ENCODE assay signal across 8 mouse cellular contexts in the genomic region with DNA sequence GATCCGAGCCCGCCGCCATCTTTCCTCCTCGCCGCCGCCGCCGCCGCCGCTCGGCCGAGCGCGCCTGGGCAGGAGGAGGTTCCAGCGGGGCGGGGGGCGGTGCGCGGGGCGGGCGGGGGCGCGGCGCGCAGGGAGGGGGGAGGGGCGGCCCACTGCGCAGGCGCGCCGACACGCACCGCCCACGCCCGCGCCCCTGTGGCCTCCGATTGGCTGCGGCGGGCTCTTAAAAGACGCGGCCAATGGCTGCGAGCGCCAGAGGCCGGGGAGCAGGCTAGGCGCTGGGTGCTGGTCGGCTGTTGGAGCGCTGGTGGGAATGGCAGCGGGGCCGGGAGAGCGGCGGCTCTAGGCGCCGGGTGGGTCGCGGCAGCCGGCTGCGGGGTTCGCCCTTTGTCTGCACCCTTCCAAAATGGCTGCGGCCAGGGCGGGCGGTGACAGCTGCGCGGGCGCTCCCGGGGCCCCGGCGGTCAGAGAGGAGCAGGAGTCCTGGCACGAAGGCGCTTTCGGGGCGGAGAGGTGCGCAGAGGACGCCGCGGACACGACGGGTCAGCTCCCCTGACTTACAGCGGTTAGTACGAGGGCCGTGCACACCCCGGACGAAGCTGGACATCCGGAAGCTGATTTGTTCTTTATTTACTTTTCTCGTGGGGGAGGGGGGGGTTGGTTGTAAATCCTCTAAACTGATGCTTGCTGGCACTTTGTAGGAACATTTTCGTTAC. TPM values are rescaled to one million over a fixed set of nuclear protein-coding genes. Genes with fewer than 3 reads are reported as not detected.
A peak's percentile ranks its signal among the peaks of the same experiment; 100 is the strongest.
DNase-seq lines count a peak whose midpoint lies in the region; ATAC-seq and TF ChIP-seq lines count a peak whose summit lies in the region.

Gene Taf4 (minus strand): TSS at position 19 of the 716 bp plus-strand sequence.

- peak; percentile 83 for DNase-seq in MEL (ENCODE audit: low read depth, low spot score)
- DNase-seq in cerebellum, adult 2 months, result peak; percentile 90 to 97
- peak; percentile 79 for DNase-seq in forelimb bud, embryonic 11.5 days (ENCODE audit: low read depth, low spot score)
- DNase-seq in layer of hippocampus, adult 9-11 months, result peak; percentile 87
- peak; percentile 80 for DNase-seq in ovary, adult 18-20 months (ENCODE audit: low spot score)
- peak; percentile 90 for DNase-seq in thymus, postnatal 0 days (ENCODE audit: low spot score)

- peaks cover 0 to 15% of the 10 kb centered on the region in 2 experiments; a peak in 2 of 4 replicates for H3K36me3 ChIP-seq in MEL (ENCODE audit: control insufficient read depth in 1 of 2, insufficient read depth in 2 of 2, low read length in 2 of 2)
- H3K36me3 ChIP-seq in lung, embryonic 16.5 days (ENCODE audit: control insufficient read depth, insufficient read depth, low read length), result no peaks in the 10 kb centered on the region

- H3K9me3 ChIP-seq in MEL (replicated peaks; ENCODE audit: insufficient read depth, low read length), result no peaks in the 10 kb centered on the region
- no peaks in the 10 kb centered on the region; the same call in 1 of the 2 replicates for H3K9me3 ChIP-seq in lung, embryonic 16.5 days (ENCODE audit: control insufficient read depth, low read length)

- peak within 1 kb of the TSS; percentile 98 for H3K4me2 ChIP-seq in lung, embryonic 16.5 days (ENCODE audit: low read depth, low read length)

- H3K4me1 ChIP-seq in MEL (ENCODE audit: control insufficient read depth in 1 of 2, insufficient read depth in 2 of 2, low read length in 2 of 2), result peaks cover 0 to 24% of the 10 kb centered on the region in 2 experiments; a peak in 3 of 4 replicates
- H3K4me1 ChIP-seq in cerebellum, adult 2 months (ENCODE audit: control insufficient read depth, insufficient read depth, low read length), result peaks cover 40% of the 10 kb centered on the region
- H3K4me1 ChIP-seq in lung, embryonic 16.5 days (replicated peaks; ENCODE audit: control insufficient read depth, insufficient read depth, low read length), result peaks cover 33% of the 10 kb centered on the region

- H3K79me2 ChIP-seq in MEL (ENCODE audit: control insufficient read depth, insufficient read depth, low read length, poor library complexity), result peaks cover 46% of the 10 kb centered on the region

- no peaks in the 10 kb centered on the region for H3K27me3 ChIP-seq in MEL (ENCODE audit: control insufficient read depth in 1 of 2, insufficient read depth in 2 of 2, low read length in 2 of 2)
- H3K27me3 ChIP-seq in cerebellum, adult 2 months (ENCODE audit: control insufficient read depth, insufficient read depth, low read length), result no peaks in the 10 kb centered on the region
- H3K27me3 ChIP-seq in lung, embryonic 16.5 days (ENCODE audit: control insufficient read depth, insufficient read depth, low read depth, low read length), result no peaks in the 10 kb centered on the region

- TF ChIP-seq RAD21 in MEL (IDR thresholded peaks at IDR 0.05; ENCODE audit: low read depth, low read length), result no peak

- TF ChIP-seq EP300 in MEL (IDR thresholded peaks at IDR 0.05; ENCODE audit: low read depth in 1 of 2, low read length in 2 of 2), result no peak

- peak within 1 kb of the TSS; percentile 77 to 94 for H3K4me3 ChIP-seq in MEL (ENCODE audit: control insufficient read depth in 1 of 2, insufficient read depth in 1 of 2, low read depth in 2 of 2, low read length in 2 of 2)
- H3K4me3 ChIP-seq in cerebellum, adult 2 months (replicated peaks; ENCODE audit: insufficient read depth, low read depth, low read length), result peak within 1 kb of the TSS; percentile 84
- H3K4me3 ChIP-seq in lung, embryonic 16.5 days (ENCODE audit: low read length), result peak within 1 kb of the TSS; percentile 86

- peak; percentile 98 to 100 for TF ChIP-seq POLR2A in MEL (IDR thresholded peaks at IDR 0.05; ENCODE audit: control insufficient read depth in 1 of 2, insufficient read depth in 1 of 2, low read depth in 1 of 2, low read length in 2 of 2, poor library complexity in 1 of 2)
- peak; percentile 99 for TF ChIP-seq POLR2A in cerebellum, adult 2 months (IDR thresholded peaks at IDR 0.05; ENCODE audit: borderline replicate concordance, insufficient read depth, low read length)

- 0 out of 6 replicates have a peak, but pooled peaks of 1 of the 3 experiments have one; percentile 0 for TF ChIP-seq CTCF in MEL (IDR thresholded peaks at IDR 0.05 in 2 of 3, conservative IDR thresholded peaks at IDR 0.05 in 1 of 3; ENCODE audit: control insufficient read depth in 1 of 3, insufficient read depth in 1 of 3, low read depth in 2 of 3, low read length in 3 of 3, poor library complexity in 1 of 3, severe bottlenecking in 1 of 3)
- TF ChIP-seq CTCF in cerebellum, adult 2 months (IDR thresholded peaks at IDR 0.05; ENCODE audit: borderline replicate concordance, insufficient read depth, low read depth, low read length), result no peak

- peak; percentile 54 to 75 for ATAC-seq in hematopoietic stem cell, adult 5-6 weeks (replicated peaks in 1 of 2; ENCODE audit: insufficient read depth in 1 of 2, low FRiP score in 2 of 2, low TSS enrichment in 1 of 2, low read depth in 1 of 2, poor library complexity in 2 of 2, severe bottlenecking in 2 of 2)
- peak; percentile 94 for ATAC-seq in lung, embryonic 16.5 days (ENCODE audit: low read depth)

- H3K27ac ChIP-seq in MEL (ENCODE audit: control insufficient read depth, low read depth, low read length), result peak within 1 kb of the TSS; percentile 67
- H3K27ac ChIP-seq in cerebellum, adult 2 months (ENCODE audit: insufficient read depth, low read length), result peak within 1 kb of the TSS; percentile 97
- peak within 1 kb of the TSS; percentile 93 for H3K27ac ChIP-seq in lung, embryonic 16.5 days (ENCODE audit: low read length)

- under 1% methylated on average over 61 of the region's 84 CpGs for WGBS in cerebellum, adult 2 months
- under 1% methylated on average over 53 of the region's 84 CpGs for WGBS in lung, embryonic 16.5 days

- peak within 1 kb of the TSS; percentile 98 for H3K9ac ChIP-seq in MEL (ENCODE audit: control insufficient read depth, low read depth, low read length, poor library complexity, severe bottlenecking)
- H3K9ac ChIP-seq in lung, embryonic 16.5 days (ENCODE audit: low read length), result peak within 1 kb of the TSS; percentile 97

TF ChIP-seq in MEL, 35 proteins besides CTCF, POLR2A, EP300 and RAD21 (continues in another document):
- TF ChIP-seq MYC (IDR thresholded peaks at IDR 0.05; ENCODE audit: low read depth, low read length), result no peak
- TF ChIP-seq NRF1 (IDR thresholded peaks at IDR 0.05; ENCODE audit: insufficient read depth, low read depth, low read length, poor library complexity, severe bottlenecking), result peak; percentile 78
- peak; percentile 80 for TF ChIP-seq SIN3A (IDR thresholded peaks at IDR 0.05; ENCODE audit: low read length)
- TF ChIP-seq SMC3 (IDR thresholded peaks at IDR 0.05; ENCODE audit: low read depth, low read length), result no peak
- no peak for TF ChIP-seq RCOR1 (IDR thresholded peaks at IDR 0.05; ENCODE audit: low read depth, low read length)
- peak; percentile 99 for TF ChIP-seq ZMIZ1 (IDR thresholded peaks at IDR 0.05; ENCODE audit: low read depth, low read length)
- no peak for TF ChIP-seq JUND (IDR thresholded peaks at IDR 0.05; ENCODE audit: low read depth, low read length)
- peak; percentile 84 for TF ChIP-seq TCF12 (IDR thresholded peaks at IDR 0.05; ENCODE audit: low read depth, low read length)
- peak; percentile 94 for TF ChIP-seq NELFE (IDR thresholded peaks at IDR 0.05; ENCODE audit: low read depth, low read length)
- TF ChIP-seq TBP (IDR thresholded peaks at IDR 0.05; ENCODE audit: low read depth, low read length), result peak; percentile 95
- no peak for TF ChIP-seq TAL1 (IDR thresholded peaks at IDR 0.05; ENCODE audit: low read length)
- TF ChIP-seq MEF2A (IDR thresholded peaks at IDR 0.05; ENCODE audit: extremely low read depth, insufficient replicate concordance, low read depth, low read length, poor library complexity, severe bottlenecking), result no peak
- no peak for TF ChIP-seq POLR2AphosphoS5 (IDR thresholded peaks at IDR 0.05; ENCODE audit: borderline replicate concordance, low read depth, low read length)
- TF ChIP-seq USF1 (IDR thresholded peaks at IDR 0.05; ENCODE audit: low read depth, low read length), result 0 out of 2 replicates have a peak, but pooled peaks have one; percentile 21
- TF ChIP-seq CHD1 (IDR thresholded peaks at IDR 0.05; ENCODE audit: low read depth, low read length), result peak; percentile 75; the same call in 1 of the 2 replicates
- TF ChIP-seq ZNF384 (IDR thresholded peaks at IDR 0.05; ENCODE audit: low read depth, low read length), result no peak
- 0 out of 2 replicates have a peak, but pooled peaks have one; percentile 27 for TF ChIP-seq MAZ (IDR thresholded peaks at IDR 0.05; ENCODE audit: low read depth, low read length)
- TF ChIP-seq UBTF (IDR thresholded peaks at IDR 0.05; ENCODE audit: borderline replicate concordance, insufficient read depth, low read depth, low read length), result no peak
- TF ChIP-seq E2F4 (IDR thresholded peaks at IDR 0.05; ENCODE audit: borderline replicate concordance, low read depth, low read length), result no peak
- TF ChIP-seq MAX (IDR thresholded peaks at IDR 0.05; ENCODE audit: low read length), result no peak
- no peak for TF ChIP-seq CHD2 (IDR thresholded peaks at IDR 0.05; ENCODE audit: low read length)
- TF ChIP-seq BHLHE40 (IDR thresholded peaks at IDR 0.05; ENCODE audit: borderline replicate concordance, low read depth, low read length), result no peak
- 0 out of 2 replicates have a peak, but pooled peaks have one; percentile 13 for TF ChIP-seq ELF1 (IDR thresholded peaks at IDR 0.05; ENCODE audit: low read depth, low read length)
- peak; percentile 79; the same call in 1 of the 2 replicates for TF ChIP-seq POLR2AphosphoS2 (IDR thresholded peaks at IDR 0.05; ENCODE audit: low read length)
- no peak for TF ChIP-seq ZKSCAN1 (IDR thresholded peaks at IDR 0.05; ENCODE audit: low read depth, low read length)
- no peak for TF ChIP-seq MXI1 (IDR thresholded peaks at IDR 0.05; ENCODE audit: low read depth, low read length)
- no peak for TF ChIP-seq MYB (IDR thresholded peaks at IDR 0.05; ENCODE audit: low read depth, low read length)
- no peak for TF ChIP-seq GABPA (IDR thresholded peaks at IDR 0.05; ENCODE audit: low read depth, low read length)
- TF ChIP-seq MAFK (IDR thresholded peaks at IDR 0.05; ENCODE audit: borderline replicate concordance, low read depth, low read length), result no peak

RNA-seq across cellular contexts. Expression of gene Taf4, which starts in this region (rescaled TPM):
- total RNA-seq in MEL (2012; rRNA removed), result 6.3 and 9.9 TPM in 2 replicates
- polyA plus RNA-seq in MEL (2012; ENCODE audit: insufficient read depth in 1 of 2, insufficient read length in 2 of 2, low read depth in 1 of 2, low replicate concordance in 2 of 2, missing spikeins in 1 of 2), result 10 to 100 TPM in 1 of 2 experiments, not detected in 1; 21.8 TPM
- 15.2 TPM in 2 replicates for polyA plus RNA-seq in cerebellum, adult 2 months (2012; rRNA removed)
- 20.1 and 20.9 TPM in 2 replicates for total RNA-seq in hematopoietic stem cell, adult 5-6 weeks (2017)
- 3.0 and 3.5 TPM in 2 replicates for polyA plus RNA-seq in lung, embryonic 16.5 days (2015; fragmentation: Nextera tagmentation; extraction: Ambion mirVana)
- polyA plus RNA-seq in thymus, postnatal 0 days (2015; fragmentation: Nextera tagmentation; extraction: Ambion mirVana), result 3.9 and 4.6 TPM in 2 replicates

Comparison
In these comparisons a context has a peak if more than half of its experiments do, and no peak if none do; other contexts are left out.
1. Peak in every context shown above with its lines: DNase-seq, ATAC-seq, H3K4me3 ChIP-seq and H3K27ac ChIP-seq.